Mouse (Mus musculus): ENCODE measurements around the gene Cyp3a13.

DNA sequence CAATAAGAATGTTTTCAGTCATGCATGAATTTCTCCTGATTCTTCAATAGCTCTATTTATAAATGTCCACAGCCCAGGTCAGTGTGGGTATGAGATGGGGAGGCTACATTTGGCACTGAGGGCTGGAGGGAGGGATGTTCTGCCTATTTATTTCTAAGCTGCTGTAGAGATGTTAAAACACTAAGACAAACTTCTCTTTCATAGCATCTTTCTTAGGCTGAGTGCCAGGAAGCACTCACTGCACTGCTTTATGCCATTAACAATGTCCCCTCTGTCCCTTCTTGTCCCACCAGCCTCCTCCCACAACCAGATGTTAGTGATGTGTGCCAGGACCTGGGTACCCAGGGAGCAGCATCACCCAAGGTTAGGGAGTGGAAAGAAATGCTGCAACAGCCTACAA lies 45.1 kb upstream of the Cyp3a13 start:
- TF ChIP-seq CTCF (conservative IDR thresholded peaks at IDR 0.05; ENCODE audit: low read length): no peak
- TF ChIP-seq POU5F1 (IDR thresholded peaks at IDR 0.05; ENCODE audit: borderline replicate concordance, low read length): no peak
- no peak for TF ChIP-seq NANOG (IDR thresholded peaks at IDR 0.05; ENCODE audit: borderline replicate concordance, low read length)
